Mouse (Mus musculus) testis, adult 2 months (tissue): ENCODE measurements around the gene Ctnna3.

Experiments used
- CTCF ChIP-seq: fragments of 200-500 bp; IDR thresholded peaks from 2 replicates; pipeline ENCODE4 v1.5.1; 2012; ENCODE audit warnings: low read depth, mild to moderate bottlenecking, inconsistent platforms, low read length, moderate library complexity; ENCODE audit not compliant: control insufficient read depth, insufficient read depth, insufficient replicate concordance
- POLR2A ChIP-seq: fragments of 200-500 bp; IDR thresholded peaks from 2 replicates; pipeline ENCODE4 v1.6.1; 2012; ENCODE audit warnings: low read depth, mild to moderate bottlenecking, inconsistent platforms, low read length, moderate library complexity; ENCODE audit not compliant: control insufficient read depth

GRCm38 (mm10) chr10:63647300-63647699 is 217.4 kb downstream of the Ctnna3 start:
- TF ChIP-seq POLR2A (no peak), CTCF (no peak)
